13 mouse cellular contexts compared by ENCODE assay signal in genomic region chr19:40362203-40362865, GRCm38 (mm10).
DNase-seq lines count a peak whose midpoint lies in the region; ATAC-seq and TF ChIP-seq lines count a peak whose summit lies in the region.
"Had no signal": no experiment of that assay in that cellular context is flagged by ENCODE, and none has a peak within 500 bp of the region (broad histone marks: within the 10 kb centered on the region; RNA-seq: fewer than 3 reads in every experiment).

No protein-coding gene starts in this region.

- no peak overlapping the region for H3K9ac ChIP-seq in midbrain, embryonic 16.5 days (ENCODE audit: low read depth, low read length)
- H3K9ac ChIP-seq: midbrain, embryonic 12.5 days; neural tube, embryonic 12.5 days had no signal

- no peaks in the 10 kb centered on the region for H3K27me3 ChIP-seq in heart, embryonic 10.5 days (ENCODE audit: insufficient read depth, poor library complexity, severe bottlenecking)
- H3K27me3 ChIP-seq in midbrain, embryonic 16.5 days (ENCODE audit: control insufficient read depth, insufficient read depth, low read depth, low read length): no peaks in the 10 kb centered on the region
- H3K27me3 ChIP-seq: neural tube, embryonic 12.5 days had no signal

- H3K27ac ChIP-seq in heart, embryonic 10.5 days: no peak overlapping the region
- no peak overlapping the region for H3K27ac ChIP-seq in midbrain, embryonic 16.5 days (ENCODE audit: low read length)
- H3K27ac ChIP-seq: midbrain, embryonic 12.5 days; neural tube, embryonic 12.5 days had no signal

- H3K4me2 ChIP-seq in midbrain, embryonic 16.5 days (ENCODE audit: low read length): no peak overlapping the region
- H3K4me2 ChIP-seq: midbrain, embryonic 12.5 days; neural tube, embryonic 12.5 days had no signal

- H3K4me3 ChIP-seq in heart, embryonic 10.5 days: no peak overlapping the region
- no peak overlapping the region for H3K4me3 ChIP-seq in midbrain, embryonic 16.5 days (ENCODE audit: low read depth, low read length)
- no peak overlapping the region for H3K4me3 ChIP-seq in lung, adult 2 months (replicated peaks; ENCODE audit: extremely low read depth, low read depth, low read length)
- H3K4me3 ChIP-seq: midbrain, embryonic 12.5 days; neural tube, embryonic 12.5 days had no signal

- TF ChIP-seq POLR2A in lung, adult 2 months (IDR thresholded peaks at IDR 0.05; ENCODE audit: borderline replicate concordance, extremely low read depth, low read depth, low read length): no peak

- no peak for ATAC-seq in midbrain, embryonic 16.5 days
- ATAC-seq: intestine, embryonic 16.5 days had no signal

- 87% methylated on average over 12 of the region's 12 CpGs for WGBS in heart, embryonic 10.5 days
- 67% methylated on average over 12 of the region's 12 CpGs for WGBS in midbrain, embryonic 16.5 days
- 61% methylated on average over 12 of the region's 12 CpGs for WGBS in lung, adult 2 months

- peaks cover 44% of the 10 kb centered on the region for H3K36me3 ChIP-seq in heart, embryonic 10.5 days
- H3K36me3 ChIP-seq in midbrain, embryonic 16.5 days (ENCODE audit: control insufficient read depth, insufficient read depth, low read length): peaks cover 24% of the 10 kb centered on the region

- peaks cover 18% of the 10 kb centered on the region for H3K4me1 ChIP-seq in heart, embryonic 10.5 days
- H3K4me1 ChIP-seq in midbrain, embryonic 16.5 days (ENCODE audit: control insufficient read depth, insufficient read depth, low read length): peaks cover 4% of the 10 kb centered on the region; the same call in 1 of the 2 replicates
- peaks cover 9% of the 10 kb centered on the region for H3K4me1 ChIP-seq in lung, adult 2 months (ENCODE audit: control insufficient read depth, insufficient read depth, low read length)
- H3K4me1 ChIP-seq: neural tube, embryonic 12.5 days had no signal

- DNase-seq in cerebellum, adult 11 months: peak; percentile 41
- DNase-seq in cerebellum, adult 8-10 months: no peak
- peak; percentile 48 to 60 for DNase-seq in heart, adult 9 months (ENCODE audit: low spot score in 2 of 2)
- no peak for DNase-seq in heart, embryonic 10.5 days (ENCODE audit: low spot score)
- DNase-seq in right cerebral cortex, postnatal 14 days: peak; percentile 36
- DNase-seq in right cerebral cortex, postnatal 4 days: no peak
- no peak for DNase-seq in lung, adult 2 months
- DNase-seq: kidney, postnatal 36 days; retina, postnatal 1 day had no signal

- no peaks in the 10 kb centered on the region for H3K9me3 ChIP-seq in heart, embryonic 10.5 days
- H3K9me3 ChIP-seq in midbrain, embryonic 16.5 days (replicated peaks; ENCODE audit: control insufficient read depth, low read length, poor library complexity, severe bottlenecking): no peaks in the 10 kb centered on the region

- no peak for TF ChIP-seq CTCF in lung, adult 2 months (IDR thresholded peaks at IDR 0.05; ENCODE audit: insufficient read depth, low read length)

Comparison
In these comparisons a context has a peak if more than half of its experiments do, and no peak if none do; other contexts are left out.
1. DNase-seq: peak in cerebellum, adult 11 months (single experiment), heart, adult 9 months (2 of 2) and right cerebral cortex, postnatal 14 days (single experiment); none in cerebellum, adult 8-10 months (single experiment), heart, embryonic 10.5 days (single experiment), right cerebral cortex, postnatal 4 days (single experiment) and lung, adult 2 months (single experiment).